Mouse (Mus musculus): ENCODE data around the gene Cd19. TPM values are rescaled to one million over a fixed set of nuclear protein-coding genes. Genes with fewer than 3 reads are reported as not detected.
A peak's percentile ranks its signal among the peaks of the same experiment; 100 is the strongest.

Gene Cd19
- total and polyA plus RNA-seq, 3 experiments, result 132 to 234 (median 141) TPM

DNA sequence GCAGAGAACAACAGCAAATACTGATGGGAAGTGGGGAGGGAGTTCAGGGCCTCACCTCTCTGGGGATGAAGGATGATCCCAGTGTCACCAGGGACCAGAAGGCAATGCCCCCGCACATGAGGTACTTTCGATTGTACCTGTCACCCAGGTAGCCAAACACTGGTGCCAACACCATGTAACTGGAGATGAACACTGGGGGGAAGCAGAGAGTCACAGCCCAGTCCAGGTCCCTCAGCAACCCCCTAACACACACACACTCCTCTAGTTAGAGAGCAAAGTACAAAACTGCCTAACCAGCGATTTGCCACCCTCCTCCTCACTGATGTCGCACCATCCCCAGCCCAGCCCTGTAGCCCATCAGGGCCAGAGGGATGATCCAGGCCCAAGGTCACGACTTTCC lies 39.7 kb downstream of the Cd19 start:
- in situ Hi-C loops (cut with MboI; ENCODE audit: low pct_ligation_motif_present, low pct_unique_long_range_greater_than_20kb, low sequenced_read_pairs), result no loop called here
- dilution Hi-C loops (cut with MboI; ENCODE audit: extremely low pct_ligation_motif_present, extremely low pct_unique_long_range_greater_than_20kb, low sequenced_read_pairs), result no loop called here
- Histone ChIP-seq H3K4me3 (replicated peaks in 1 of 3; ENCODE audit: low read depth in 2 of 3, low read length in 2 of 3, poor library complexity in 1 of 3) (no peak overlapping the region), H3K9ac (ENCODE audit: insufficient read depth, low read depth) (no peak overlapping the region), H3K9me3 (replicated peaks; ENCODE audit: low read length) (no peaks in the 10 kb centered on the region), H3K36me3 (replicated peaks in 1 of 2; ENCODE audit: control insufficient read depth in 1 of 2, insufficient read depth in 1 of 2, low read length in 1 of 2) (peaks cover 49 to 54% of the 10 kb centered on the region in 2 experiments), H3K27ac (ENCODE audit: insufficient read depth, low read depth) (no peak overlapping the region), H3K4me2 (ENCODE audit: insufficient read depth, low read depth, poor library complexity, severe bottlenecking) (no peak overlapping the region), H3K79me2 (replicated peaks; ENCODE audit: control insufficient read depth, extremely low read depth, insufficient read depth, poor library complexity, severe bottlenecking) (peaks cover 8% of the 10 kb centered on the region; the same call in 1 of the 2 replicates), H3K27me3 (replicated peaks) (no peaks in the 10 kb centered on the region), H3K4me1 (ENCODE audit: control insufficient read depth in 1 of 2, insufficient read depth in 2 of 2) (peaks cover 14 to 35% of the 10 kb centered on the region in 2 experiments)
- TF ChIP-seq ZMIZ1 (IDR thresholded peaks at IDR 0.05; ENCODE audit: low read depth, low read length), result no peak
- TF ChIP-seq CTCF (conservative IDR thresholded peaks at IDR 0.05 in 1 of 2, IDR thresholded peaks at IDR 0.05 in 1 of 2; ENCODE audit: low read depth in 2 of 2, low read length in 2 of 2), result peak in 1 of 2 experiments; percentile 31; a peak in 2 of 4 replicates
- DNase-seq (ENCODE audit: extremely low read depth), result no peak

DNA sequence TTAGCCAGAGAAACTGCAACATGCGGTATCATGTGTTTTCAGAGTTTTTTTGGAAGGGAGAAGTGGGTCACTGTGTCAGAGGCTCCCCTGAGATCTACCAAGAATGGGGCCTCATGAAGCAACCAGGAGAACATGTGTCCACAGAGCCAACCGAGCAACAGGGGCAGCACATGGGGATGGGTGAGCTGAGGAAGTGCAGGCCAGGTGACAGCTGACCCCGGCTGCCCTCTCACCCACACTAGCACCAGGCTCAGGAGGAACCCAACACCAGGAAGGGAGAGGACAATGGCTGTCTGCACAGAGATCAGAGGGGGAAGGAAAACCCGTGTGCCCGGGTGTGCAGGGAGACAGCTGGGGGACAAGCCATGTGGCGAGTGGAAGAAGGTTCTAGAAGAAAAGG lies 40.2 kb downstream of the Cd19 start:
- in situ Hi-C loops (cut with MboI; ENCODE audit: low pct_ligation_motif_present, low pct_unique_long_range_greater_than_20kb, low sequenced_read_pairs), result loop anchor here (5.0 to 25.0 kb wide), 2 partner anchors 37 to 112 kb away; partner anchors contain the start of gene Sbk1
- Histone ChIP-seq H3K4me2 (ENCODE audit: insufficient read depth, low read depth, poor library complexity, severe bottlenecking) (no peak overlapping the region), H3K9ac (ENCODE audit: insufficient read depth, low read depth) (no peak overlapping the region), H3K27ac (ENCODE audit: insufficient read depth, low read depth) (no peak overlapping the region), H3K4me1 (ENCODE audit: control insufficient read depth in 1 of 2, insufficient read depth in 2 of 2) (peaks cover 15 to 40% of the 10 kb centered on the region in 2 experiments), H3K79me2 (replicated peaks; ENCODE audit: control insufficient read depth, extremely low read depth, insufficient read depth, poor library complexity, severe bottlenecking) (peaks cover 8% of the 10 kb centered on the region; the same call in 1 of the 2 replicates), H3K27me3 (replicated peaks) (no peaks in the 10 kb centered on the region), H3K4me3 (replicated peaks in 1 of 3; ENCODE audit: low read depth in 2 of 3, low read length in 2 of 3, poor library complexity in 1 of 3) (no peak overlapping the region), H3K36me3 (replicated peaks in 1 of 2; ENCODE audit: control insufficient read depth in 1 of 2, insufficient read depth in 1 of 2, low read length in 1 of 2) (peaks cover 53 to 59% of the 10 kb centered on the region in 2 experiments), H3K9me3 (replicated peaks; ENCODE audit: low read length) (no peaks in the 10 kb centered on the region)
- TF ChIP-seq POLR2A (IDR thresholded peaks at IDR 0.05; ENCODE audit: low read depth, low read length) (no peak), MAX (IDR thresholded peaks at IDR 0.05; ENCODE audit: low read length) (no peak), CHD1 (IDR thresholded peaks at IDR 0.05; ENCODE audit: low read depth, low read length) (no peak), CTCF (conservative IDR thresholded peaks at IDR 0.05 in 1 of 2, IDR thresholded peaks at IDR 0.05 in 1 of 2; ENCODE audit: low read depth in 2 of 2, low read length in 2 of 2) (no peak), HCFC1 (IDR thresholded peaks at IDR 0.05; ENCODE audit: low read depth, low read length) (no peak), BHLHE40 (IDR thresholded peaks at IDR 0.05; ENCODE audit: low read depth, low read length) (no peak), MEF2A (IDR thresholded peaks at IDR 0.05; ENCODE audit: borderline replicate concordance, low read depth, low read length) (no peak), MYC (IDR thresholded peaks at IDR 0.05; ENCODE audit: low read depth, low read length) (no peak), NRF1 (IDR thresholded peaks at IDR 0.05; ENCODE audit: low read depth, low read length) (no peak), JUN (IDR thresholded peaks at IDR 0.05; ENCODE audit: insufficient read depth, low read depth, low read length) (no peak), CHD2 (IDR thresholded peaks at IDR 0.05; ENCODE audit: low read length) (no peak), MXI1 (IDR thresholded peaks at IDR 0.05; ENCODE audit: low read depth, low read length) (no peak), RAD21 (IDR thresholded peaks at IDR 0.05; ENCODE audit: low read depth, low read length) (no peak)
- dilution Hi-C loops (cut with MboI; ENCODE audit: extremely low pct_ligation_motif_present, extremely low pct_unique_long_range_greater_than_20kb, low sequenced_read_pairs), result no loop called here
- DNase-seq (ENCODE audit: extremely low read depth), result no peak

DNA sequence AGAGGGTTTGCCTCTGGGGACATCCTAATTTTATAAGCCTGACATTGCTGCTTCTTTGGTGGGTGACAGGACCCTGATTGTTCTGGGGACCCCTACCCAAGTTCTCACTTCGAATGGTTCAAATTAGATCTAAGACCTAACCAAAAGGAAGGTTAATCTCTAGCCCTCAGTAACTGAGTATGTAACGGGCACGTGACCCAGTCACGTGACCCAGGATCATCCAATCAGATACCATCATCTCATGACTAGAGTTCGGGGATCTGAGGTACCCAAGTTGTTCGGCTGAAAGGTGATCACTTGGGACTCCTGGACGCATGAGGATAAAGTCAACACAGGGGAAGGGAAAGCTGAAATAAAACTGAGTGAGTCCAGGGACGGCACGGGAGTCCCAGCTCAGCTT lies 41.7 kb downstream of the Cd19 start:
- no peaks in the 10 kb centered on the region for H3K9me3 ChIP-seq (replicated peaks; ENCODE audit: low read length)
- no peaks in the 10 kb centered on the region for H3K27me3 ChIP-seq (replicated peaks)
- dilution Hi-C loops (cut with MboI; ENCODE audit: extremely low pct_ligation_motif_present, extremely low pct_unique_long_range_greater_than_20kb, low sequenced_read_pairs), result no loop called here
- H3K4me2 ChIP-seq (ENCODE audit: insufficient read depth, low read depth, poor library complexity, severe bottlenecking), result no peak overlapping the region
- no peak overlapping the region for H3K9ac ChIP-seq (ENCODE audit: insufficient read depth, low read depth)
- H3K4me3 ChIP-seq (replicated peaks in 1 of 3; ENCODE audit: low read depth in 2 of 3, low read length in 2 of 3, poor library complexity in 1 of 3), result no peak overlapping the region
- peaks cover 55 to 74% of the 10 kb centered on the region in 2 experiments for H3K36me3 ChIP-seq (replicated peaks in 1 of 2; ENCODE audit: control insufficient read depth in 1 of 2, insufficient read depth in 1 of 2, low read length in 1 of 2)
- H3K4me1 ChIP-seq (ENCODE audit: control insufficient read depth in 1 of 2, insufficient read depth in 2 of 2), result peaks cover 18 to 44% of the 10 kb centered on the region in 2 experiments
- peaks cover 8% of the 10 kb centered on the region; the same call in 1 of the 2 replicates for H3K79me2 ChIP-seq (replicated peaks; ENCODE audit: control insufficient read depth, extremely low read depth, insufficient read depth, poor library complexity, severe bottlenecking)
- no peak overlapping the region for H3K27ac ChIP-seq (ENCODE audit: insufficient read depth, low read depth)
- no peak for TF ChIP-seq KAT2A (IDR thresholded peaks at IDR 0.05; ENCODE audit: insufficient replicate concordance, low read length)
- no peak for TF ChIP-seq IRF4 (IDR thresholded peaks at IDR 0.05; ENCODE audit: low read depth, low read length)
- no peak for TF ChIP-seq ZC3H11A (IDR thresholded peaks at IDR 0.05; ENCODE audit: low read depth, low read length)
- peak; percentile 66 for TF ChIP-seq USF1 (IDR thresholded peaks at IDR 0.05; ENCODE audit: low read depth, low read length)
- no peak for TF ChIP-seq CHD2 (IDR thresholded peaks at IDR 0.05; ENCODE audit: low read length)
- no peak for TF ChIP-seq SMC3 (IDR thresholded peaks at IDR 0.05; ENCODE audit: low read depth, low read length)
- no peak for TF ChIP-seq CTCF (conservative IDR thresholded peaks at IDR 0.05 in 1 of 2, IDR thresholded peaks at IDR 0.05 in 1 of 2; ENCODE audit: low read depth in 2 of 2, low read length in 2 of 2)
- no peak for TF ChIP-seq TCF12 (IDR thresholded peaks at IDR 0.05; ENCODE audit: low read depth, low read length)
- TF ChIP-seq HCFC1 (IDR thresholded peaks at IDR 0.05; ENCODE audit: low read depth, low read length), result no peak
- peak; percentile 85 for TF ChIP-seq USF2 (conservative IDR thresholded peaks at IDR 0.05; ENCODE audit: low read depth, low read length)
- TF ChIP-seq ZKSCAN1 (IDR thresholded peaks at IDR 0.05; ENCODE audit: borderline replicate concordance, low read depth, low read length), result no peak
- in situ Hi-C loops (cut with MboI; ENCODE audit: low pct_ligation_motif_present, low pct_unique_long_range_greater_than_20kb, low sequenced_read_pairs), result loop anchor here (5.0 to 25.0 kb wide), 2 partner anchors 36 to 111 kb away; partner anchors contain the start of gene Sbk1
- DNase-seq (ENCODE audit: extremely low read depth), result no peak
